Mouse (Mus musculus) embryonic facial prominence, embryonic 14.5 days (tissue): ENCODE data around the gene Cox4i1. TPM values are rescaled to one million over a fixed set of nuclear protein-coding genes. Genes with fewer than 3 reads are reported as not detected.

ENCODE experiments used
- ATAC-seq: fragments of 200-750 bp; cut with Nextera tagmentation; 2 replicates; pipeline ENCODE4 v1.8.0; 2017; ENCODE audit warnings: low read depth, moderate number of reproducible peaks, moderate TSS enrichment
- DNase-seq: peaks from one replicate; pipeline ENCODE4 v3.0.0-alpha.2; 2015; ENCODE audit warnings: low spot score
- H3K27ac ChIP-seq: fragments of 300-500 bp; sonication (generic); replicated peaks from 2 replicates; pipeline ENCODE4 v1.5.1; 2014; ENCODE audit warnings: low read depth, mild to moderate bottlenecking, low read length, moderate library complexity
- H3K27me3 ChIP-seq: fragments of 300-500 bp; sonication (generic); replicated peaks from 2 replicates; pipeline ENCODE4 v1.6.1; 2014; ENCODE audit warnings: low read length; ENCODE audit not compliant: control insufficient read depth, insufficient read depth
- H3K36me3 ChIP-seq: fragments of 300-500 bp; sonication (generic); 2 replicates; pipeline ENCODE4 v1.6.1; 2014; ENCODE audit warnings: low read length, mixed read lengths; ENCODE audit not compliant: control insufficient read depth, insufficient read depth
- H3K4me1 ChIP-seq: fragments of 300-500 bp; sonication (generic); 2 replicates; pipeline ENCODE4 v1.6.1; 2014; ENCODE audit warnings: antibody characterized with exemption, low read length; ENCODE audit not compliant: control insufficient read depth, insufficient read depth
- H3K4me2 ChIP-seq: fragments of 300-500 bp; sonication (generic); 2 replicates; pipeline ENCODE4 v1.6.1; 2014; ENCODE audit warnings: low read depth, mild to moderate bottlenecking, low read length, moderate library complexity, mixed read lengths
- H3K4me3 ChIP-seq: fragments of 300-500 bp; sonication (generic); 2 replicates; pipeline ENCODE4 v1.5.1; 2014; ENCODE audit warnings: low read depth, mild to moderate bottlenecking, low read length
- H3K9ac ChIP-seq: fragments of 300-500 bp; sonication (generic); 2 replicates; pipeline ENCODE4 v1.6.1; 2014; ENCODE audit warnings: low read depth, mild to moderate bottlenecking, low read length, moderate library complexity, mixed read lengths
- H3K9me3 ChIP-seq: fragments of 300-500 bp; sonication (generic); 2 replicates; pipeline ENCODE4 v1.6.1; 2016; ENCODE audit warnings: low read length; ENCODE audit not compliant: control insufficient read depth
- WGBS: fragments of 180-500 bp; shearing (Covaris S2); extraction: QIAGEN DNeasy Blood & Tissue Kit; methylation state at CpG from one replicate; pipeline ENCODE4 v1.1.7; 2014; 5-methylcytosine and 5-hydroxymethylcytosine counted together
- polyA plus RNA-seq: library from polyadenylated mRNA; unstranded; fragments of >200 nt; fragmentation: Nextera tagmentation; extraction: Ambion mirVana; gene quantifications from 2 replicates; pipeline ENCODE4 v1.2.1, GENCODE M21; 2014

Gene Cox4i1
- polyA plus RNA-seq, 1 experiment from 2014 or later: 1,053 TPM

- Histone ChIP-seq H3K4me3 (no peak overlapping the region), H3K4me1 (peaks cover 13% of the 10 kb centered on the region), H3K4me2 (no peak overlapping the region), H3K27me3 (peaks cover 13% of the 10 kb centered on the region; the same call in 1 of the 2 replicates), H3K9me3 (no peaks in the 10 kb centered on the region), H3K36me3 (no peaks in the 10 kb centered on the region), H3K27ac (no peak overlapping the region), H3K9ac (no peak overlapping the region)
- ATAC-seq (no peak), DNase-seq (no peak)
- 49% methylated on average over 6 of the region's 6 CpGs for WGBS
Observed at GRCm38 (mm10) chr8:120630848-120631247, 37.2 kb upstream of the Cox4i1 start.

DNA sequence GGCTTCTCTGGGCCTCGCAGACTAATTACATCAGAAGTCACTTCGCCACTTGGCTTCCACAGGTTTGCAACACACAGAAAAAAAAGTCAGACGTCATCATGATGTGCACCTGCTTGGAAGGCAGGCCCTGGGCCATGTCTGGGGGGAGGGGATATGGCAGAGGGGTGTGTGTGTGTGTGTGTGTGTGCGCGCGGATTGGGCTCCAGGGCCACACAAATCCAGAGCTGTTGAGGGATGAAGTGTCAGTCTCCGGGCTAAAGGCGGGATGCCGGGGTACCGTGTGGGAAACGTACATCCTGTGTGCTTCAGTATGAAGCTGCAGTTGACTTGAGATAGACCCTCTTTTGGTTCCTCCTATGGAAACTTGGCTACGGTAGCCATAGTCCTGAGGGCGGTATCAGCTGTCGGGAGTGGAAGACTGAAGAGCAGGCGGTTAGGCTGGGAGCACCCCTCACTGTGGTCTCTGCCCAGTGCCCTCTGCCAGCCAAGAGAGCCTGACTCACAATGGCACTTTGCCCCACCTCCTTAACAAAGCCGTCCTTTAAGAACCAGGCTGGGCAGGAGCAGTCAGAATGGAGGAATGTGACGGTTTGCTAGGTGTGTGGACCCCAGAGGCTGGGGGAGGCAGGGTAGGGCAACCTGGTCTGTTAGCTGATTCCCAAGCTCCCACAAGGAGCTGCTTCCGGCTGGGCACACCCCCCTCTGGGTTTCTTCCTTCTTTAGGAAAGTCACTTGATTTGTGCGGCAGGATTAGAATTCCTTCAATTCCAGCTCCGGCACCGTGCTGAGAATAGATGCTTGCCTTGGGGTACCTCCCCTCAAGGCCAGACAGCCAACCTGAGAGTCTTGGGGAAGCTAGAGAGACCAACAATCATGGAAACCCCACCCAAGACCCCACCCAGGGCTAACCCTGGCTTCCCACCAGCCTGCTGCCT is 36.3 kb upstream of the Cox4i1 start:
- Histone ChIP-seq H3K27me3 (peaks cover 13% of the 10 kb centered on the region; the same call in 1 of the 2 replicates), H3K4me2 (no peak overlapping the region), H3K9ac (no peak overlapping the region), H3K9me3 (no peaks in the 10 kb centered on the region), H3K36me3 (no peaks in the 10 kb centered on the region), H3K4me3 (no peak overlapping the region), H3K27ac (no peak overlapping the region), H3K4me1 (peaks cover 13% of the 10 kb centered on the region)
- ATAC-seq: no peak
- peak; percentile 22 for DNase-seq
- 74% methylated on average over 21 of the region's 21 CpGs for WGBS

DNA sequence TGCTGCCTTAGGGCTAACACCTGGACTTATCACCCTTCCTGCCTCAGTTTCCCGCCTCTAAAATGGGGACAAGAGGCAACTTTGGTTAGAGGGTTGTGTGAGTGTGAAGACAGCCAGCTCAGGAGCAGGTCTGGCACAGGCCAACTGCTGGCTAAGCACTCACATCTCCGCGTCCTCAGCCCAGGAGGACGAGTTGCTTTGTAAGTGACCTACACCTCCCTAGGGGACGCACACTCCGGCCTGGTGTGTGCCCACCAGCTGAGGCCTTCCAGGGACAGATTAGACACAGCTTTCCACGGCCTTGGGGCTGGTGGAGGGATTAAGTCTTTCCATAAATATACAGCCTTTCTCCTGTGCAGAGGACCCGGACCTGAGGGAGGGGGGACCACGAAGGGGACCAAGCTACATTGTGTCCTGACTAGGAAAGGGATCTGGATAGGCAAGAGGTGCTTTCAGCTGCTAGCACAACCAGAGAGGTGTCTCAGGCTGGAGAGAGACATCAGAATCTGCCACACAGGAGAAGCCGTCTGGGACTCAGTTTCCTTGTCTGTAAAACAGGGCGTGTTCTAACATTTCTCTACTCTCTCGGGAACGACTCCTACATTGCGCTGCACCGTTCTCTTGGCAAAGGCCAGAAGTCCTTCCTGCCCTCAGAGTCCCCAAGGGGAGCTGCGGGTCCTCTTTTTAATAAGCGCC is 34.9 kb upstream of the Cox4i1 start:
- no peak for DNase-seq
- Histone ChIP-seq H3K36me3 (no peaks in the 10 kb centered on the region), H3K4me2 (peak overlapping the region; percentile 100), H3K4me1 (peaks cover 13% of the 10 kb centered on the region), H3K27ac (no peak overlapping the region), H3K9ac (peak overlapping the region; percentile 72; the same call in 1 of the 2 replicates), H3K4me3 (peak overlapping the region; percentile 68), H3K9me3 (no peaks in the 10 kb centered on the region), H3K27me3 (peaks cover 13% of the 10 kb centered on the region; the same call in 1 of the 2 replicates)
- WGBS: 26% methylated on average over 17 of the region's 17 CpGs
- no peak for ATAC-seq

DNA sequence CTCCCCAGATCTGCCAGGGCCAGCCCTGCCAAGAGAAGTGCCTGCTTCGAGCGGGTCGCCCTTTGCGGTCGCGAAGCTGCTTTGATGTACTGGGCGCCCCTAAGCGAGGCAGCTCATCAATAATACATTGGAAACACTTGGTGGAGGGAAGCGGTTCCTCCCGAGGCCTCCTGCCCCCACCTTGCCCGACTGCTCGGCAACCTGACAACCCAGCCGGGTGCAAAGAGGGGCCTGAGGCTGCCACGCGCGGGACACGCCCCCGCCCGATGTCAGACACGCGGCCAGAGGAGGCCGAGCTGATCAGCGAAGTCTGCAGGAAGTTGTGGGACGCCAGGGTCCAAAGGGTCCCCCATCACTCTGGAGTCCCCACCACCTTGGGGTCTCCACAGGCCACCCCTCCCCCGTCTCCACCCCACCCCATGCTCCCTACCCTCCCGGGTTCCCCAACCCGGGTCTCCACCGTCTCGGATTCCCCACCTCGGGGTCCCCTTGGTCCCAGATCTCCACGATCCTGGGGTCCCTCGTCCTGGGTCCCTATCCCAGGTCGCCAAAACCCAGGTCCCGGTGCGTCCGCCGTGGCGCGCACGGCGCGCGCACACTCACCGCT is 34.3 kb upstream of the Cox4i1 start:
- peaks cover 13% of the 10 kb centered on the region for H3K4me1 ChIP-seq
- H3K4me3 ChIP-seq: peak overlapping the region; percentile 68
- H3K9me3 ChIP-seq: no peaks in the 10 kb centered on the region
- no peaks in the 10 kb centered on the region for H3K36me3 ChIP-seq
- H3K9ac ChIP-seq: peak overlapping the region; percentile 72
- DNase-seq (peak; percentile 19), ATAC-seq (peak; percentile 5; the same call in 1 of the 2 replicates)
- H3K4me2 ChIP-seq: peak overlapping the region; percentile 100
- WGBS: 4% methylated on average over 39 of the region's 44 CpGs
- no peak overlapping the region for H3K27ac ChIP-seq
- peaks cover 13% of the 10 kb centered on the region; the same call in 1 of the 2 replicates for H3K27me3 ChIP-seq

DNA sequence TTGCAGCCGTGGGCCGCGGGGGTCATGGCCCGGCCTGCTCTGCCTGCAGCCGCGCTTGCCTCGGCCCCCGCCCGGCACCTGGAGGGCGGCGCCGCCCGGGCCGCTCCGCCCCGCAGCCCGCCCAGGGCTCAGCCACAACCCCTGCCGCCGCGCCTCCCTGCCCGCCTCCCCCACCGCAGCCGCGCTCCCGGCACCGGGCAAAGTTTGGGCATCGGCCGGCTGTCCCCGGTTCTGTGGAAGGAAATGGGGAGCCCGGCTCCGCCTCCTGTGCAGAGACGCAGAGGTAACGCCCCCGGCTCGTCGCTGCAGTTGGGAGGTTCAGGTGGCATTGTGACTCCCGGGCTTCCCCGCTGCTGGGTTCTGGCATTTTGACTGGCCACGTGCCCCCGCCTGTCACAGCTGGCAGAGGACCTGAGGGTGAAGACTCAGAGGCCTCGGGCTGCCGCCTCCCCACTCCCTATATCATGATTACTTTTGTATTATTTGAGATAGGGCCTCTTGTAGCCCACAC is 33.6 kb upstream of the Cox4i1 start:
- peaks cover 13% of the 10 kb centered on the region for H3K4me1 ChIP-seq
- 3% methylated on average over 8 of the region's 42 CpGs for WGBS
- H3K9me3 ChIP-seq: no peaks in the 10 kb centered on the region
- no peaks in the 10 kb centered on the region for H3K36me3 ChIP-seq
- H3K27me3 ChIP-seq: peaks cover 13% of the 10 kb centered on the region; the same call in 1 of the 2 replicates
- no peak overlapping the region for H3K27ac ChIP-seq
- peak overlapping the region; percentile 100 for H3K4me2 ChIP-seq
- peak overlapping the region; percentile 68 for H3K4me3 ChIP-seq
- peak; percentile 29 for DNase-seq
- H3K9ac ChIP-seq: peak overlapping the region; percentile 72
- ATAC-seq: peak; percentile 75

DNA sequence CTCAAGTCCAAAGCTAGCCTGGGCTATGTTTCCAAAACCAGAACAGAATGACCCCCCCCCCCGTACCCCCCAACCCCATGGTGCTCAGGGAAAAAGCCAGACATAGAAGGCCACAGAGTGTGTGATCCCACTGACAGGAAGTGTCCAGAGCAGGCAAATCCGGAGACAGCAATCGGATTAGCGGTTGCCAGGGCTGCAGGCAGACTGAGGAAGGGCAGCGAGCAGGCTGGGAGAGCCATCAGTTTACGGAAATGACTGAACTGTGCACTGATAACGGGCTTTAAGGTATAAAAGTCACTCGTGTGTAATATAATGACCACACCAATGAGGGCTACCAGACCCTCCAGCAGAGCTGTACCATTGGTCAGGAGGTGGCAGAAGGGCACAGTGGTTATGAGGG is 26.8 kb upstream of the Cox4i1 start:
- no peak overlapping the region for H3K27ac ChIP-seq
- no peak overlapping the region for H3K4me2 ChIP-seq
- WGBS: 40% methylated on average over 8 of the region's 8 CpGs
- H3K4me1 ChIP-seq: no peaks in the 10 kb centered on the region
- no peak for ATAC-seq
- H3K4me3 ChIP-seq: no peak overlapping the region
- H3K9ac ChIP-seq: no peak overlapping the region
- H3K36me3 ChIP-seq: no peaks in the 10 kb centered on the region
- H3K27me3 ChIP-seq: no peaks in the 10 kb centered on the region
- DNase-seq: no peak
- no peaks in the 10 kb centered on the region for H3K9me3 ChIP-seq

DNA sequence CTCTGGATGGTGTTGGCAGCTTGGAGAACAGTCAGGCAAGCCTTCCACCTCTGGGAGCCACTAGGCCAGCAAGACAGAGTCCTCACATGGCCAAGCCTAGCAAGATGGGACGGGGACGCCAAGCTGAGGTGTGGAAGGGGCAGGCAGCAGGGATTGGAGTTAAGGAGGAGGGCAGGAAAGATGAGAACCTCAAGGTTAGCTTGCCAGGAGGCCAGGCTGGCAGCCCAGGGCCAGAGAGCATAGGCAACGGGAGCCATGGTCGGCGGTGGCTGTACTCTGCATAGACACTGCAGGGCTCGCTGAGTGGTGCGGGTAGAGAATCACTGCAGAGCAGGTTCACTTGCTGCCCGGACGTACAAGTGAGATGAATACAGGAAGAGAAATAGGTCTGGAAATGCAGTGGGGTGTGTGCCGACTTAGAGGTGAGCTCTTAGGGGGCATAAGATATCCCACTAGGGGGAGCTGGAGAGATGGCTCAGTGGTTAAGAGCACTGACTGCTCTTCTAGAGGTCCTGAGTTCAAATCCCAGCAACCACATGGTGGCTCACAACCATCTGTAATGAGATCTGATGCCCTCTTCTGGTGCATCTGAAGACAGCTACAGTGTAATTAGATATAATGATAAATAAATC is 25.9 kb upstream of the Cox4i1 start:
- WGBS: 81% methylated on average over 10 of the region's 10 CpGs
- no peaks in the 10 kb centered on the region for H3K9me3 ChIP-seq
- ATAC-seq (no peak), DNase-seq (no peak)
- no peak overlapping the region for H3K4me3 ChIP-seq
- H3K4me1 ChIP-seq: no peaks in the 10 kb centered on the region
- H3K27ac ChIP-seq: no peak overlapping the region
- H3K36me3 ChIP-seq: no peaks in the 10 kb centered on the region
- no peak overlapping the region for H3K9ac ChIP-seq
- no peak overlapping the region for H3K4me2 ChIP-seq
- H3K27me3 ChIP-seq: no peaks in the 10 kb centered on the region

DNA sequence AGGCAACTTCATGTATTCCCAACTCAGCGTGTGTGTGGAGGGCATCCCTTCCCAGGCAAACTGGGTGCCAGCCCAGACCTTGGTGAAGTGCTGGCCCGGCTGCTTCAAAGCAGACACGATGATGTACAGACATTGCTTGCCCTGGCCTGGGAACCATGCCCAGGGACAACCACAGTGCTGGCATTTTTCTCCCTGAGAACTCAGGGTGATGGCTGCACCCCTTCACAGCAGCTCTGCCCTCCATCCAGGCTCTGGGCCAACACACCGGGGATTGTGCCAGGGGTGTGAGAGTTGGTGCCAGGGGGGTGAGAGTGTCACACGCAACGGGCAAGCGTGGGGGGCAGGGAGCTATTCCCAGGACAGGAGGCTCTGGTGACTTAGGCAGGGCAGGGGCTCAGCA is 23.4 kb upstream of the Cox4i1 start:
- no peak overlapping the region for H3K27ac ChIP-seq
- no peak overlapping the region for H3K9ac ChIP-seq
- DNase-seq: peak; percentile 32
- 71% methylated on average over 7 of the region's 7 CpGs for WGBS
- no peaks in the 10 kb centered on the region for H3K27me3 ChIP-seq
- no peak for ATAC-seq
- H3K36me3 ChIP-seq: no peaks in the 10 kb centered on the region
- H3K4me3 ChIP-seq: no peak overlapping the region
- H3K9me3 ChIP-seq: no peaks in the 10 kb centered on the region
- H3K4me1 ChIP-seq: no peaks in the 10 kb centered on the region
- no peak overlapping the region for H3K4me2 ChIP-seq
